Mouse (Mus musculus): ENCODE data around the gene Efcab5.
"Not testable (repeated sequence)": the region's sequence is repeated elsewhere in the genome, so short reads cannot be mapped to it uniquely, and the experiment has no call there.

The Efcab5 gene

GRCm38 (mm10) chr11:77095206-77095605 is 93.6 kb downstream of the Efcab5 start:
- no peak for DNase-seq (ENCODE audit: low spot score)

- no peak for DNase-seq (ENCODE audit: low spot score)
These were observed 94.6 kb downstream of the Efcab5 start for GRCm38 (mm10) chr11:77094136-77094535.

GRCm38 (mm10) chr11:77093208-77093607 is 95.6 kb downstream of the Efcab5 start:
- DNase-seq (ENCODE audit: low spot score) = peak; percentile 24

GRCm38 (mm10) chr11:77089162-77089561 is 99.6 kb downstream of the Efcab5 start:
- no peak for DNase-seq (ENCODE audit: low spot score)

- DNase-seq (ENCODE audit: low spot score) = no peak
These were observed 101.8 kb downstream of the Efcab5 start for GRCm38 (mm10) chr11:77087004-77087403.

GRCm38 (mm10) chr11:77084001-77084682 is 104.6 kb downstream of the Efcab5 start:
- peak; percentile 52 for DNase-seq (ENCODE audit: low spot score)

GRCm38 (mm10) chr11:77079361-77079760 is 109.4 kb downstream of the Efcab5 start:
- peak; percentile 28 for DNase-seq (ENCODE audit: low spot score)

- DNase-seq (ENCODE audit: low spot score) = peak; percentile 92
These were observed 110.3 kb downstream of the Efcab5 start, which contains the start of gene Nsrp1 for GRCm38 (mm10) chr11:77078273-77079134. Nsrp1 (minus strand) TSS chr11:77078435.

GRCm38 (mm10) chr11:77077792-77078191 is 111.0 kb downstream of the Efcab5 start:
- DNase-seq (ENCODE audit: low spot score) = no peak

GRCm38 (mm10) chr11:77077331-77077730 is 111.4 kb downstream of the Efcab5 start:
- DNase-seq (ENCODE audit: low spot score) = not testable (repeated sequence)

GRCm38 (mm10) chr11:77070721-77071120 is 118.0 kb downstream of the Efcab5 start:
- DNase-seq (ENCODE audit: low spot score) = peak; percentile 26

GRCm38 (mm10) chr11:77068825-77069224 is 119.9 kb downstream of the Efcab5 start:
- DNase-seq (ENCODE audit: low spot score) = no peak

GRCm38 (mm10) chr11:77063406-77063805 is 125.4 kb downstream of the Efcab5 start:
- no peak for DNase-seq (ENCODE audit: low spot score)

GRCm38 (mm10) chr11:77061951-77062350 is 126.8 kb downstream of the Efcab5 start:
- peak; percentile 17 for DNase-seq (ENCODE audit: low spot score)

- DNase-seq (ENCODE audit: low spot score) = no peak
These were observed 146.0 kb downstream of the Efcab5 start for GRCm38 (mm10) chr11:77042816-77043215.

- DNase-seq (ENCODE audit: low spot score) = no peak
These were observed 146.9 kb downstream of the Efcab5 start for GRCm38 (mm10) chr11:77041891-77042290.
